Mouse (Mus musculus): ENCODE results near the gene March1. TPM values are rescaled to one million over a fixed set of nuclear protein-coding genes. Genes with fewer than 3 reads are reported as not detected.

March1 gene
- polyA plus RNA-seq, 1 experiment from 2014 or later: 0.20 TPM

DNA sequence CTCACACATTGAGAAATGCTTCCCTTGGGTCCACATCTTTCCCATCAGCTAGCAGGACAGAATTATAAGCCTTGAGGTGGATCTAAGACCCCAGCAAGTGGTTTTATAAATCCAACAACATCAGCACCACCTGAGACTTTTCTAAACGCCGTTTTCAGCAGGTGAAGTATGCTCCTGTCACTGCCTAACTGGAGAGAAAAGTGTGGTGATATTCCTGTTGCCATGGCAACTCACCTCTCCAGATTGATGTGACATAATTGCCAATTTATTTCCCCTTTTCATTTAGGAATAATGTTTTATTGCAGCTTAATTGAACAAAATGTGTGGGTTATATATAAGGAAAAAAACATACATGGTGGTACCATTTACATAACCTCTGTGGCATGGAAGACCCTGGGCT lies 565.8 kb downstream of the March1 start:
- no peak overlapping the region for H3K27ac ChIP-seq
- 61% methylated on average over 2 of the region's 2 CpGs for WGBS
- ATAC-seq (ENCODE audit: insufficient number of reproducible peaks, insufficient read depth, low FRiP score, low TSS enrichment, low read depth): no peak
- H3K27me3 ChIP-seq: no peaks in the 10 kb centered on the region
- no peak overlapping the region for H3K4me3 ChIP-seq (replicated peaks)
- no peaks in the 10 kb centered on the region for H3K36me3 ChIP-seq
- no peak overlapping the region for H3K4me2 ChIP-seq
- H3K4me1 ChIP-seq (replicated peaks): no peaks in the 10 kb centered on the region
- H3K9me3 ChIP-seq: no peaks in the 10 kb centered on the region
- no peak overlapping the region for H3K9ac ChIP-seq (replicated peaks)

DNA sequence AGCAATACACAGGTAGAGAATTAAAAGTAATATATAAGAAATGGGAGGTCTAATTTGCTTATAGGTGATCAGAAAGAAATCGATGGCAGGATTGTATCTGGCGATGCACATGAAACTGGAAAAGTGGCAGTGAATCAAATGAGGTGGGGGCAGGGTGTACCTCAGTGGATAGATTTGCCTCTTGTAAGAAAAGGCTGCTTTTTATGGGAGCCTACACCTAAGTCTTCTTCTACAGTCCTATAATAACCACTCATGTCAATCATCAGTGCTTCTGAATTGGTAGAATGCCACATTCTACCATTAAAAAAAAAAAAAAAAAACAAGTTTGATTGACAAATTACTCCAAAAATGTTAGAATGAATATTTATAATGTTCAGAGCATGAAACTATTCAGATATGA lies 567.5 kb downstream of the March1 start:
- no peaks in the 10 kb centered on the region for H3K9me3 ChIP-seq
- H3K27ac ChIP-seq: no peak overlapping the region
- no peaks in the 10 kb centered on the region for H3K27me3 ChIP-seq
- ATAC-seq (ENCODE audit: insufficient number of reproducible peaks, insufficient read depth, low FRiP score, low TSS enrichment, low read depth): no peak
- no peak overlapping the region for H3K9ac ChIP-seq (replicated peaks)
- 90% methylated on average over 2 of the region's 2 CpGs for WGBS
- H3K36me3 ChIP-seq: no peaks in the 10 kb centered on the region
- no peak overlapping the region for H3K4me3 ChIP-seq (replicated peaks)
- H3K4me1 ChIP-seq (replicated peaks): no peaks in the 10 kb centered on the region
- no peak overlapping the region for H3K4me2 ChIP-seq

DNA sequence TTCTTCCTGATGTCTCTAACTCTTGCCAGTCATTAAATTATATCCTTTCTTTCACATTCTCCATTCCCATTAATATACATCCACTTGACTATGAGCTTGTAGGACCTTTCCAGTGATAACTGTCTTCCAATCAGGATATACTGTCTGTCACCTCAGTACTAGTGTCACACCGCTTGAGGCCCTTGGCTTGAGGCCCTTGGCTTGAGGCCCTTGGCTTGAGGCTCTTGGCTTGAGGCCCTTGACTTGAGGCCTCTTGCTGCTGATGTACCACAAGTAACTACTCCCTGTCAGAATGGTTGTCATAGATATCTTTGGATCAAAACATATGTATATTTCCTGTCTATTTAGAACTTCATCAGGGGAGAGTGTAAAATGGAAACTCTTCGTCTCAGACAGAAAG lies 576.7 kb downstream of the March1 start:
- Histone ChIP-seq H3K4me2 (no peak overlapping the region), H3K36me3 (no peaks in the 10 kb centered on the region), H3K4me1 (replicated peaks) (no peaks in the 10 kb centered on the region), H3K27ac (no peak overlapping the region), H3K9me3 (no peaks in the 10 kb centered on the region), H3K27me3 (no peaks in the 10 kb centered on the region), H3K9ac (replicated peaks) (no peak overlapping the region), H3K4me3 (replicated peaks) (no peak overlapping the region)
- ATAC-seq (ENCODE audit: insufficient number of reproducible peaks, insufficient read depth, low FRiP score, low TSS enrichment, low read depth): no peak
- WGBS: 85% methylated on average over 2 of the region's 2 CpGs

DNA sequence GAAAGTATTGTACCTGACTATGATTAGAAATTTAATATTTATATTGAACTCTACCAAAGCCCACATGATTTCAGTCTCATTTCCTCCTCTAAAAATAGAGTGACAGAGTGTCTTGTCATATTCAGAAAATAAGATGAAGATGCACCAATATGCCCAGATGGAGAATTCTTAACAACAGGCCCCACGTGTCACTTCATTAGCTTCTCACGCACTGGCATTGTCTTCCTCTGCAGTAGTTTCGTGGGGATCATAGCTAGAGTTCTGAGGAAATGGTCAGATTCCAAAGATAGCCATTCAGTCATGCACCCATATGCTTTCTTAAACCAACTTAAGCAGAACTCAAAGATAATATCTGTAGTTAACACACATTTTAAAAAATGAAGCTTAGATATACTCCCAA lies 582.5 kb downstream of the March1 start:
- Histone ChIP-seq H3K4me3 (replicated peaks) (no peak overlapping the region), H3K27ac (no peak overlapping the region), H3K9me3 (no peaks in the 10 kb centered on the region), H3K4me2 (no peak overlapping the region), H3K4me1 (replicated peaks) (no peaks in the 10 kb centered on the region), H3K27me3 (no peaks in the 10 kb centered on the region), H3K36me3 (no peaks in the 10 kb centered on the region), H3K9ac (replicated peaks) (no peak overlapping the region)
- ATAC-seq (ENCODE audit: insufficient number of reproducible peaks, insufficient read depth, low FRiP score, low TSS enrichment, low read depth): no peak
- WGBS: 88% methylated on average over 3 of the region's 3 CpGs

DNA sequence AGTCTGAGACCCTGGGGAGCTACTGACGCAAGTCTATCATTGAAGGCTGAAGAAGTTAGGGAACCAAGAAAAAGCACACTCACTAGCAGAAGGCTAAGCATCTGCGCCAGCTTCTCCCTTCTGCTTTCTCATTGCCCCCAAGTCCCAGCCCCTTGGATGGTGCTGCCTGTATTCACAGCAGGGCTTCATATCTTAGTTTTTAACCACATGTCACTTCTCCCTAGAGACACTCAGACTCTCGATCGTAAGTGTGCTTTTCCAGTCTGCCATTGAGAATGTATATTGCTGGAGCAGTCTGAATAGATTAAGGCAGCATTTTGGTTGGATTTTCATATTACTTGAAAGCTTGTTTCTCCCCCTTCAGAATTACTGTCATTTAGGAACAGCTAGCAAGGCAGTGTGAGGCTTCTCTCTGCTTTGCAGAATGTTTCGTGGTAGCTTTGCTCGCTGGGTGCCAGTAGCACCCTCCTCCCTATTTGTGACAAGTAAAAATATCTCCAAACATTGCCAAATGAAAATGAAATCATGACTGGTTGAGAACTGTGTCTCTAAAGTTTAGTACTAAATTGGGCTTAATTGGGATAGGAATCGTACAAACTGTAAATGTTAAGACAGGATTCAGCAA lies 586.2 kb downstream of the March1 start:
- Histone ChIP-seq H3K4me3 (replicated peaks) (no peak overlapping the region), H3K36me3 (no peaks in the 10 kb centered on the region), H3K9ac (replicated peaks) (no peak overlapping the region), H3K27ac (no peak overlapping the region), H3K9me3 (no peaks in the 10 kb centered on the region), H3K4me1 (replicated peaks) (no peaks in the 10 kb centered on the region), H3K4me2 (no peak overlapping the region), H3K27me3 (no peaks in the 10 kb centered on the region)
- no peak for ATAC-seq (ENCODE audit: insufficient number of reproducible peaks, insufficient read depth, low FRiP score, low TSS enrichment, low read depth)
- WGBS: 89% methylated on average over 7 of the region's 7 CpGs

DNA sequence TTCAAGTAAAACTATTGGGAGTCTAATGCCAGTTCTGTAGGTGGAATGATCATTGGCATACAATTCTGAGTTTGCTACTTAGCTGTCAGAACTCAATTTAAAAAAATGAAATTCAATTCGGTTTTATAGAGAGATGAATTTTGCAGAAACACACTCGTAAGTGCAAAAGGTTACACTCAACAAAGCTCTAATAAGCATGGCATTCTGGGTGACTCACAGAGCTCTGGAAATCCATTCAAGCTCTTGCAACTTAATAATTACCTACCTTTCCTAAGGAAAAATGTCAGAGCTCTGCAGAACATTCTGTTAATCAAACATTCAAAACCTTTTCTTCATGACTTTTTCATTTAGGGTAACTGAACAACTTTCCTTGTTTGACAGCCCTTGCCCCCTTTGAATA lies 591.9 kb downstream of the March1 start:
- WGBS: 61% methylated on average over 2 of the region's 2 CpGs
- H3K9me3 ChIP-seq: no peaks in the 10 kb centered on the region
- H3K4me2 ChIP-seq: no peak overlapping the region
- no peaks in the 10 kb centered on the region for H3K4me1 ChIP-seq (replicated peaks)
- H3K36me3 ChIP-seq: no peaks in the 10 kb centered on the region
- no peak overlapping the region for H3K9ac ChIP-seq (replicated peaks)
- ATAC-seq (ENCODE audit: insufficient number of reproducible peaks, insufficient read depth, low FRiP score, low TSS enrichment, low read depth): no peak
- no peak overlapping the region for H3K4me3 ChIP-seq (replicated peaks)
- no peak overlapping the region for H3K27ac ChIP-seq
- H3K27me3 ChIP-seq: no peaks in the 10 kb centered on the region

DNA sequence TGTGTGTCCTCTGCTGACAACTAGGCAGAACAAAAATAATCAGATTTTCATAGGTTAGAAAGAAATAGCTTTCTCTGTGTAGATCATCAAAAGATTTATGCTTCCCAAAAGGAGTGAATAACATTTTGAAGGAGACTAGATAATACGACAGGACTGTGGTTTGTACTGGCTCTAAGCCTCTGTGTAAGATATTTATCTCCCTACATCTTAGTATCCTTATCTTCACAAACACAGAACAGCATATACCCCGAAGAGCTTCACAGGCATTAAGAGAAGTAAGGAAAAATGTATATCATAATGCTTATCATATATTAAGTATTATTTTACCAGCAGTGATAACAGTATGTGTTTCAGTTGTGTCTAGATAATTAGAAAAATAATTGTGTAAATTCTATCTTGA lies 592.6 kb downstream of the March1 start:
- no peak overlapping the region for H3K9ac ChIP-seq (replicated peaks)
- no peak overlapping the region for H3K27ac ChIP-seq
- no peaks in the 10 kb centered on the region for H3K36me3 ChIP-seq
- H3K4me3 ChIP-seq (replicated peaks): no peak overlapping the region
- no peaks in the 10 kb centered on the region for H3K4me1 ChIP-seq (replicated peaks)
- no peak overlapping the region for H3K4me2 ChIP-seq
- no peaks in the 10 kb centered on the region for H3K27me3 ChIP-seq
- no peaks in the 10 kb centered on the region for H3K9me3 ChIP-seq
- WGBS: 80% methylated on average over 2 of the region's 2 CpGs
- ATAC-seq (ENCODE audit: insufficient number of reproducible peaks, insufficient read depth, low FRiP score, low TSS enrichment, low read depth): no peak

DNA sequence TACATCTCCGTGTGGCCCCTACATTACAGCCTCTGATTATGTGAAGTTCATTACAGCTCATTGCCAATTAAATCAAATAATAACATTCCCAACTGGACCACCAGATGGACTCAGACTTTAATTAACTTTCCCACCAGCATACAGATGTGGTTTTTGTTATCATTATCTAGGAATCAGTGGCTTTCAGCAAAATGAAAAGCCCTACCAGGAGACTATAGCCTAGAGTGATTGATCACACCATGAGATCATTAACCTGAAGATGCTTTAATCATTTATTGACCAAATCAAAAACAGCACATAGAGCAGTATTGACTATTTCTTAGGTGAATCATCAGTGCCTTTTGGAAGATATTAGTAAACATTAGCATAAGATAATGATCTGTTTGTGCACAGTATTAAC lies 602.3 kb downstream of the March1 start:
- ATAC-seq (ENCODE audit: insufficient number of reproducible peaks, insufficient read depth, low FRiP score, low TSS enrichment, low read depth): no peak
- WGBS: 62% methylated on average over 1 of the region's 1 CpGs

DNA sequence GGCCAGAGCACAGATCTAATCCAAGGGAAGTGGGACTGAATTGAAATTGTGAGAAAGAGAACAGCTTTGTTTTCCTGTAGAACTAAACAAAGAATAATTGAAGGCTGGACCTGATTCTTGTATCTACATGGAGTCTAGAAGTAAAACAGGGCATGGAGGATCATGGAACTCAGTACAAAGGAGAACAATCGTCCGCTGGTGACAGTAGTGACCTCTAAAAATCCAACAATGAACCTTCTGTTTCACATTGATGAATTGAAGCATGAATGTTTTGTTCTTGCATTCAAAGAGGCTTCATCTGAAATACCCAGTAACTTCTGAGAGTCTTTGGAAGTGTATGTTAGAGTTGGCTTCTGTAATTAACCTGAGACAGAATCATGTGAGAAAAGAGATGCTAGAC lies 612.2 kb downstream of the March1 start:
- Histone ChIP-seq H3K4me1 (replicated peaks) (no peaks in the 10 kb centered on the region), H3K36me3 (no peaks in the 10 kb centered on the region), H3K9me3 (no peaks in the 10 kb centered on the region), H3K9ac (replicated peaks) (no peak overlapping the region), H3K4me3 (replicated peaks) (no peak overlapping the region), H3K27me3 (no peaks in the 10 kb centered on the region), H3K4me2 (no peak overlapping the region), H3K27ac (no peak overlapping the region)
- ATAC-seq (ENCODE audit: insufficient number of reproducible peaks, insufficient read depth, low FRiP score, low TSS enrichment, low read depth): no peak
- 92% methylated on average over 2 of the region's 2 CpGs for WGBS

More for the DNA sequence above, 602.3 kb downstream of the March1 start:
- H3K9ac ChIP-seq (replicated peaks): no peak overlapping the region
- no peak overlapping the region for H3K27ac ChIP-seq
- no peaks in the 10 kb centered on the region for H3K27me3 ChIP-seq
- H3K4me1 ChIP-seq (replicated peaks): no peaks in the 10 kb centered on the region
- H3K4me3 ChIP-seq (replicated peaks): no peak overlapping the region
- no peak overlapping the region for H3K4me2 ChIP-seq
- no peaks in the 10 kb centered on the region for H3K9me3 ChIP-seq
- H3K36me3 ChIP-seq: no peaks in the 10 kb centered on the region

DNA sequence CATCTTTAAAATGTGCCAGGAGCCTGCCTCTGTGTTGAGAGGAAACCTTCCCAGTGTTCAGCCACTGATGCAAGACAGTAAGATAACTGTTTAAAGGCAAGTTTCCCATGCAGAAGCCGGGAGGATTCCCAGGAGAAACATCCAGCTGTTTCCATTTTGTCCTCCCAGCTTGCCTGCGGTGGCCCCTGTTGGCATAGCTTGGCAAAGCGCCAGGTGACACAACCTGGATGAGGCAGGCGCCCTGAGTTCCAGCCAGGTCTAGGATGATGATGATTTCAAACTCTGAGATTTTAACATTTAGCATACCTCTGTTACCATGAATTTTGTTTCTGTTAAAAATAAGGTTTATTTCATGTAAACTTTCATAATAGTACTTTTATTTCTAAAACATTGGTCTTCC lies 651.8 kb downstream of the March1 start:
- ATAC-seq (ENCODE audit: insufficient number of reproducible peaks, insufficient read depth, low FRiP score, low TSS enrichment, low read depth): no peak
- WGBS: 65% methylated on average over 4 of the region's 4 CpGs
- H3K4me1 ChIP-seq (replicated peaks): no peaks in the 10 kb centered on the region

DNA sequence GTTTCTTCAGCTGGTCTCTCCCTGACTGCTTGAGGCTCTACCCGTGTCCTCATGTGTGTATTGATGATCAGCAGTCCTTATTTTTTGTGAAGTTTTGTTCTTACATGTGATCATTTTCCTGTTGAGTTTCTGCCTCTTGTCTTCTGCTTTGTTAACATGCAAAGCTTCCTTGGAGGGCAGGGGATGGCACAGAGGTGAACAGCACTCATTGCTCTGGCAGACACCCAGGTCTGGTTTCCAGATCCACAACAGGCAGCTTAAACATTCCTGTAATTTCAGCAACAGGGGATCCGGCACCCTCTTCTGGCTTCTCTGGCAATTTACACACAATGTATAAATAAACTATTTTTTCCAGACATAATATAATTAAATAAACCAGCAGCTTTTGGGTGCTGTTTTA lies 652.4 kb downstream of the March1 start:
- no peak for ATAC-seq (ENCODE audit: insufficient number of reproducible peaks, insufficient read depth, low FRiP score, low TSS enrichment, low read depth)
- H3K36me3 ChIP-seq: no peaks in the 10 kb centered on the region
- H3K4me3 ChIP-seq (replicated peaks): no peak overlapping the region
- H3K9me3 ChIP-seq: no peaks in the 10 kb centered on the region
- WGBS: 74% methylated on average over 2 of the region's 2 CpGs
- no peak overlapping the region for H3K9ac ChIP-seq (replicated peaks)
- H3K4me1 ChIP-seq (replicated peaks): no peaks in the 10 kb centered on the region
- H3K4me2 ChIP-seq: no peak overlapping the region
- H3K27ac ChIP-seq: no peak overlapping the region
- H3K27me3 ChIP-seq: no peaks in the 10 kb centered on the region

More for the DNA sequence above, 651.8 kb downstream of the March1 start:
- H3K4me3 ChIP-seq (replicated peaks): no peak overlapping the region
- no peak overlapping the region for H3K4me2 ChIP-seq
- no peaks in the 10 kb centered on the region for H3K9me3 ChIP-seq
- H3K27ac ChIP-seq: no peak overlapping the region
- no peaks in the 10 kb centered on the region for H3K27me3 ChIP-seq
- H3K36me3 ChIP-seq: no peaks in the 10 kb centered on the region
- no peak overlapping the region for H3K9ac ChIP-seq (replicated peaks)

DNA sequence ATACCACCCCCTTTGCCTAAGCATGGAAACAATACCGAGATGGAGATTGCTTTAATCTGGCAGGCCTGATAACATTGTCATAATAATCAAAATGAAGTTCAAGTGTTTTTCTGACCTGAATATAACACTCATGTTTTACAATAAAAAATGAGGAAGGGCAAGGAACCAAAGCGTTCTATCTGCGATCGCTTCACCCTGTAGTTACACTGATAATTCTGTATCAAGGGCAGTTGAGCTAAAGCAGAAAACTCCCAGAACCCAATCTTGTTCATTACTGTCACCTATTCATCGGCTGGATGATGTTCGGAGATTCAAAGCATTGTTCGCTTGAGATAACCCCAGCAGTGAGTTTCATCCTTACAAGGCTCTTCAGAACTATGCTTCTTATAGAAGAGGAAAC lies 700.1 kb downstream of the March1 start:
- 92% methylated on average over 7 of the region's 7 CpGs for WGBS
- Histone ChIP-seq H3K27me3 (no peaks in the 10 kb centered on the region), H3K9ac (replicated peaks) (no peak overlapping the region), H3K36me3 (no peaks in the 10 kb centered on the region), H3K4me3 (replicated peaks) (no peak overlapping the region), H3K27ac (no peak overlapping the region), H3K4me1 (replicated peaks) (no peaks in the 10 kb centered on the region), H3K9me3 (no peaks in the 10 kb centered on the region), H3K4me2 (no peak overlapping the region)
- no peak for ATAC-seq (ENCODE audit: insufficient number of reproducible peaks, insufficient read depth, low FRiP score, low TSS enrichment, low read depth)

All from limb, embryonic 12.5 days (tissue).